In genomic region chr10:85591986-85592385, GRCm38 (mm10) we compare ENCODE assay signal across 9 mouse cellular contexts.
A peak's percentile ranks its signal among the peaks of the same experiment; 100 is the strongest.
DNase-seq lines count a peak whose midpoint lies in the region; ATAC-seq and TF ChIP-seq lines count a peak whose summit lies in the region.
"Had no signal": no experiment of that assay in that cellular context is flagged by ENCODE, and none has a peak within 500 bp of the region (broad histone marks: within the 10 kb centered on the region; RNA-seq: fewer than 3 reads in every experiment).

No protein-coding gene starts in this region.

- 38% methylated on average over 6 of the region's 6 CpGs for WGBS in lung, adult 2 months
- WGBS in neural tube, embryonic 15.5 days: 44% methylated on average over 6 of the region's 6 CpGs

- no peak overlapping the region for H3K4me3 ChIP-seq in lung, adult 2 months (replicated peaks; ENCODE audit: extremely low read depth, low read depth, low read length)
- no peak overlapping the region for H3K4me3 ChIP-seq in neural tube, embryonic 15.5 days (replicated peaks)
- H3K4me3 ChIP-seq: embryonic facial prominence, embryonic 13.5 days had no signal

- peak; percentile 77 for DNase-seq in left cerebral cortex, postnatal 4 days
- DNase-seq in left cerebral cortex, postnatal 25 days (ENCODE audit: low spot score in 2 of 2): no peak
- peak; percentile 53 for DNase-seq in adrenal gland, postnatal 25 days
- DNase-seq in lung, adult 2 months: peak; percentile 5
- no peak for DNase-seq in layer of hippocampus, postnatal 10 days (ENCODE audit: low spot score in 2 of 2)
- no peak for DNase-seq in gastrocnemius, postnatal 4 days (ENCODE audit: low spot score in 2 of 2)
- no peak for DNase-seq in gastrocnemius, postnatal 36 days

- H3K27ac ChIP-seq in neural tube, embryonic 15.5 days (replicated peaks): 0 out of 2 replicates have a peak overlapping the region, but pooled peaks have one; percentile 0
- H3K27ac ChIP-seq: embryonic facial prominence, embryonic 13.5 days had no signal

- H3K27me3 ChIP-seq in neural tube, embryonic 15.5 days (replicated peaks): no peaks in the 10 kb centered on the region
- H3K27me3 ChIP-seq: embryonic facial prominence, embryonic 13.5 days had no signal

- no peak overlapping the region for H3K4me2 ChIP-seq in neural tube, embryonic 15.5 days
- H3K4me2 ChIP-seq: embryonic facial prominence, embryonic 13.5 days had no signal

- ATAC-seq in neural tube, embryonic 15.5 days (ENCODE audit: low FRiP score): peak; percentile 73; the same call in 1 of the 2 replicates

- no peak for TF ChIP-seq CTCF in lung, adult 2 months (IDR thresholded peaks at IDR 0.05; ENCODE audit: insufficient read depth, low read length)

- no peak for TF ChIP-seq POLR2A in lung, adult 2 months (IDR thresholded peaks at IDR 0.05; ENCODE audit: borderline replicate concordance, extremely low read depth, low read depth, low read length)

- H3K4me1 ChIP-seq in lung, adult 2 months (ENCODE audit: control insufficient read depth, insufficient read depth, low read length): no peaks in the 10 kb centered on the region
- H3K4me1 ChIP-seq in neural tube, embryonic 15.5 days: no peaks in the 10 kb centered on the region
- H3K4me1 ChIP-seq: embryonic facial prominence, embryonic 13.5 days had no signal

- no peaks in the 10 kb centered on the region; the same call in 1 of the 2 replicates for H3K36me3 ChIP-seq in neural tube, embryonic 15.5 days
- H3K36me3 ChIP-seq: embryonic facial prominence, embryonic 13.5 days had no signal

- H3K9ac ChIP-seq in neural tube, embryonic 15.5 days (replicated peaks): no peak overlapping the region
- H3K9ac ChIP-seq: embryonic facial prominence, embryonic 13.5 days had no signal

- no peaks in the 10 kb centered on the region for H3K9me3 ChIP-seq in neural tube, embryonic 15.5 days (replicated peaks)
- H3K9me3 ChIP-seq: embryonic facial prominence, embryonic 13.5 days had no signal

- intact Hi-C loops in left cerebral cortex, postnatal 4 days (cut with DNase I): loop anchor here (10.0 kb wide), 1 partner anchor 197 kb away; no protein-coding TSS in a partner anchor
- intact Hi-C loops in left cerebral cortex, postnatal 25 days (cut with DNase I): no loop called here
- intact Hi-C loops in gastrocnemius, postnatal 36 days (cut with DNase I): no loop called here

Comparison
In these comparisons a context has a peak if more than half of its experiments do, and no peak if none do; other contexts are left out.
1. DNase-seq: peak in left cerebral cortex, postnatal 4 days (single experiment), adrenal gland, postnatal 25 days (single experiment) and lung, adult 2 months (single experiment); none in left cerebral cortex, postnatal 25 days (0 of 2), layer of hippocampus, postnatal 10 days (0 of 2), gastrocnemius, postnatal 4 days (0 of 2) and gastrocnemius, postnatal 36 days (0 of 2).